Mouse (Mus musculus): ENCODE results near the gene Lamtor4. TPM values are rescaled to one million over a fixed set of nuclear protein-coding genes. Genes with fewer than 3 reads are reported as not detected.

The Lamtor4 gene
- polyA plus RNA-seq, 1 experiment from 2014 or later, result 85.0 TPM

Other genes starting within 250 kb of the Lamtor4 start
- gene Smok3a, start 234.2 kb upstream of the Lamtor4 start, polyA plus RNA-seq (2014; fragmentation: Nextera tagmentation; extraction: Ambion mirVana), result not detected in 2 replicates
- gene Smok3b, start 234.1 kb upstream of the Lamtor4 start, polyA plus RNA-seq (2014; fragmentation: Nextera tagmentation; extraction: Ambion mirVana), result not detected in 2 replicates
- gene Smok3c, start 202.3 kb upstream of the Lamtor4 start, polyA plus RNA-seq (2014; fragmentation: Nextera tagmentation; extraction: Ambion mirVana), result not detected in 2 replicates
- 31.2 and 34.1 TPM in 2 replicates for gene Zkscan1, start 170.4 kb upstream of the Lamtor4 start, polyA plus RNA-seq (2014; fragmentation: Nextera tagmentation; extraction: Ambion mirVana)
- gene Zscan21, start 138.6 kb upstream of the Lamtor4 start, polyA plus RNA-seq (2014; fragmentation: Nextera tagmentation; extraction: Ambion mirVana), result 84.0 and 88.2 TPM in 2 replicates
- 17.9 and 21.4 TPM in 2 replicates for gene Zfp113, start 99.7 kb upstream of the Lamtor4 start, polyA plus RNA-seq (2014; fragmentation: Nextera tagmentation; extraction: Ambion mirVana)
- gene Cops6, start 94.4 kb upstream of the Lamtor4 start, polyA plus RNA-seq (2014; fragmentation: Nextera tagmentation; extraction: Ambion mirVana), result 239 and 253 TPM in 2 replicates
- 15.2 and 15.5 TPM in 2 replicates for gene Ap4m1, start 83.5 kb upstream of the Lamtor4 start, polyA plus RNA-seq (2014; fragmentation: Nextera tagmentation; extraction: Ambion mirVana)
- 71.6 and 78.1 TPM in 2 replicates for gene Mcm7, start 83.1 kb upstream of the Lamtor4 start, polyA plus RNA-seq (2014; fragmentation: Nextera tagmentation; extraction: Ambion mirVana)
- gene Taf6, start 68.0 kb upstream of the Lamtor4 start, polyA plus RNA-seq (2014; fragmentation: Nextera tagmentation; extraction: Ambion mirVana), result 67.1 and 72.8 TPM in 2 replicates
- 29.5 and 31.5 TPM in 2 replicates for gene Cnpy4, start 68.0 kb upstream of the Lamtor4 start, polyA plus RNA-seq (2014; fragmentation: Nextera tagmentation; extraction: Ambion mirVana)
- 12.5 and 13.6 TPM in 2 replicates for gene Mblac1, start 61.2 kb upstream of the Lamtor4 start, polyA plus RNA-seq (2014; fragmentation: Nextera tagmentation; extraction: Ambion mirVana)
- gene Nxpe5, start 29.6 kb upstream of the Lamtor4 start, polyA plus RNA-seq (2014; fragmentation: Nextera tagmentation; extraction: Ambion mirVana), result 0.07 TPM in 1 of 2 replicates, not detected in the other
- gene BC037034, start 8.6 kb downstream of the Lamtor4 start, polyA plus RNA-seq (2014; fragmentation: Nextera tagmentation; extraction: Ambion mirVana), result 19.5 and 19.7 TPM in 2 replicates
- 2.6 and 2.9 TPM in 2 replicates for gene Gal3st4, start 17.4 kb downstream of the Lamtor4 start, polyA plus RNA-seq (2014; fragmentation: Nextera tagmentation; extraction: Ambion mirVana)
- 0.15 TPM in 1 of 2 replicates, not detected in the other for gene Gm43720, start 24.5 kb downstream of the Lamtor4 start, polyA plus RNA-seq (2014; fragmentation: Nextera tagmentation; extraction: Ambion mirVana)
- gene Gpc2, start 24.5 kb downstream of the Lamtor4 start, polyA plus RNA-seq (2014; fragmentation: Nextera tagmentation; extraction: Ambion mirVana), result 23.9 and 24.2 TPM in 2 replicates
- 9.0 and 9.5 TPM in 2 replicates for gene Stag3, start 24.8 kb downstream of the Lamtor4 start, polyA plus RNA-seq (2014; fragmentation: Nextera tagmentation; extraction: Ambion mirVana)
- gene Pvrig, start 86.5 kb downstream of the Lamtor4 start, polyA plus RNA-seq (2014; fragmentation: Nextera tagmentation; extraction: Ambion mirVana), result 0.19 TPM in 1 of 2 replicates, not detected in the other
- gene Zfp157, start 186.0 kb downstream of the Lamtor4 start, polyA plus RNA-seq (2014; fragmentation: Nextera tagmentation; extraction: Ambion mirVana), result 65.9 and 72.2 TPM in 2 replicates

Data from hindbrain, embryonic 14.5 days (tissue).